Mouse (Mus musculus): Measurements from ENCODE around the gene Il27ra. TPM values are rescaled to one million over a fixed set of nuclear protein-coding genes. Genes with fewer than 3 reads are reported as not detected.

Il27ra gene
- polyA plus RNA-seq, 1 experiment from 2014 or later: 0.18 TPM

GRCm38 (mm10) chr8:83999825-84000224, 42.6 kb downstream of the Il27ra start:
- in situ Hi-C loops (cut with MboI; ENCODE audit: low pct_unique_long_range_greater_than_20kb): loop anchor here (10.0 to 25.0 kb wide), 2 partner anchors 175 to 662 kb away; partner anchors contain the start of gene Ier2
- no peaks in the 10 kb centered on the region for H3K27me3 ChIP-seq
- ChIA-PET CTCF (no interaction called here), POLR2A (no interaction called here)
- ATAC-seq (no peak), DNase-seq (ENCODE audit: low read depth, low spot score) (no peak)
- TF ChIP-seq CTCF (IDR thresholded peaks at IDR 0.05): no peak

GRCm38 (mm10) chr8:83999057-83999705, 43.2 kb downstream of the Il27ra start:
- ChIA-PET POLR2A (interaction anchor here (0.5 to 0.7 kb wide), 2 partner anchors 25 to 254 kb away, joined by 3 read pairs; no protein-coding TSS in a partner anchor), CTCF (interaction anchor here (1.0 to 1.2 kb wide), 2 partner anchors 24 to 44 kb away, joined by 3 to 4 read pairs; partner anchors contain the start of genes Asf1b and Gm10644)
- TF ChIP-seq CTCF (IDR thresholded peaks at IDR 0.05): no peak
- no peaks in the 10 kb centered on the region for H3K27me3 ChIP-seq
- ATAC-seq (no peak), DNase-seq (ENCODE audit: low read depth, low spot score) (no peak)
- in situ Hi-C loops (cut with MboI; ENCODE audit: low pct_unique_long_range_greater_than_20kb): no loop called here

GRCm38 (mm10) chr8:83998231-83999056, 43.9 kb downstream of the Il27ra start:
- ChIA-PET CTCF (interaction anchor here (0.9 to 1.2 kb wide), 3 partner anchors 10 to 43 kb away, joined by 3 to 4 read pairs (median 4); partner anchors contain the start of genes Asf1b and Gm10644), POLR2A (interaction anchor here (0.7 kb wide), 1 partner anchor 25 kb away, joined by 3 read pairs; no protein-coding TSS in a partner anchor)
- no peaks in the 10 kb centered on the region for H3K27me3 ChIP-seq
- no peak for DNase-seq (ENCODE audit: low read depth, low spot score)
- peak; percentile 23 for ATAC-seq
- TF ChIP-seq CTCF (IDR thresholded peaks at IDR 0.05): no peak
- in situ Hi-C loops (cut with MboI; ENCODE audit: low pct_unique_long_range_greater_than_20kb): no loop called here

- ChIA-PET CTCF (interaction anchor here (0.9 kb wide), 1 partner anchor 9 kb away, joined by 4 read pairs; no protein-coding TSS in a partner anchor), POLR2A (no interaction called here)
- DNase-seq (ENCODE audit: low read depth, low spot score): no peak
- H3K27me3 ChIP-seq: no peaks in the 10 kb centered on the region
- TF ChIP-seq CTCF (IDR thresholded peaks at IDR 0.05): no peak
- in situ Hi-C loops (cut with MboI; ENCODE audit: low pct_unique_long_range_greater_than_20kb): no loop called here
- peak; percentile 34 for ATAC-seq
Observed at GRCm38 (mm10) chr8:83997511-83998141, 44.8 kb downstream of the Il27ra start, which contains the start of gene Samd1. Samd1 (plus strand) TSS chr8:83997672.

GRCm38 (mm10) chr8:83996567-83997505, 45.6 kb downstream of the Il27ra start:
- no peaks in the 10 kb centered on the region for H3K27me3 ChIP-seq
- POLR2A ChIA-PET: no interaction called here
- DNase-seq (ENCODE audit: low read depth, low spot score) (no peak), ATAC-seq (peak; percentile 44)
- in situ Hi-C loops (cut with MboI; ENCODE audit: low pct_unique_long_range_greater_than_20kb): no loop called here
- CTCF ChIA-PET: interaction anchor here (0.9 kb wide), 1 partner anchor 9 kb away, joined by 4 read pairs; no protein-coding TSS in a partner anchor
- TF ChIP-seq CTCF (IDR thresholded peaks at IDR 0.05): no peak

- POLR2A ChIA-PET: no interaction called here
- in situ Hi-C loops (cut with MboI; ENCODE audit: low pct_unique_long_range_greater_than_20kb): no loop called here
- CTCF ChIA-PET: no interaction called here
- no peak for TF ChIP-seq CTCF (IDR thresholded peaks at IDR 0.05)
- ATAC-seq: no peak
- DNase-seq (ENCODE audit: low read depth, low spot score): no peak
- no peaks in the 10 kb centered on the region for H3K27me3 ChIP-seq
Observed at GRCm38 (mm10) chr8:83995973-83996372, 46.4 kb downstream of the Il27ra start.

GRCm38 (mm10) chr8:83994030-83994429, 48.4 kb downstream of the Il27ra start:
- POLR2A ChIA-PET: interaction anchor here (0.6 kb wide), 1 partner anchor 1569 kb away, joined by 4 read pairs; no protein-coding TSS in a partner anchor
- no peaks in the 10 kb centered on the region for H3K27me3 ChIP-seq
- no peak for ATAC-seq
- DNase-seq (ENCODE audit: low read depth, low spot score): no peak
- no peak for TF ChIP-seq CTCF (IDR thresholded peaks at IDR 0.05)
- CTCF ChIA-PET: interaction anchor here (1.1 kb wide), 1 partner anchor 8 kb away, joined by 3 read pairs; no protein-coding TSS in a partner anchor
- in situ Hi-C loops (cut with MboI; ENCODE audit: low pct_unique_long_range_greater_than_20kb): no loop called here

GRCm38 (mm10) chr8:83992488-83992887, 49.9 kb downstream of the Il27ra start:
- in situ Hi-C loops (cut with MboI; ENCODE audit: low pct_unique_long_range_greater_than_20kb): no loop called here
- ChIA-PET CTCF (interaction anchor here (1.2 kb wide), 1 partner anchor 17 kb away, joined by 4 read pairs; no protein-coding TSS in a partner anchor), POLR2A (no interaction called here)
- no peak for DNase-seq (ENCODE audit: low read depth, low spot score)
- no peak for ATAC-seq
- no peaks in the 10 kb centered on the region for H3K27me3 ChIP-seq
- TF ChIP-seq CTCF (IDR thresholded peaks at IDR 0.05): no peak

- no peak for DNase-seq (ENCODE audit: low read depth, low spot score)
- in situ Hi-C loops (cut with MboI; ENCODE audit: low pct_unique_long_range_greater_than_20kb): no loop called here
- H3K27me3 ChIP-seq: no peaks in the 10 kb centered on the region
- ChIA-PET POLR2A (no interaction called here), CTCF (no interaction called here)
- ATAC-seq: no peak
- no peak for TF ChIP-seq CTCF (IDR thresholded peaks at IDR 0.05)
Observed at GRCm38 (mm10) chr8:83990170-83990569, 52.2 kb downstream of the Il27ra start.

Measured in Patski (cell line).